Mouse (Mus musculus) adrenal gland, postnatal 36 days (tissue): ENCODE results near the gene Gga1. TPM values are rescaled to one million over a fixed set of nuclear protein-coding genes. Genes with fewer than 3 reads are reported as not detected.

Experiments used
- DNase-seq, 2 experiments: peaks; one replicate each; pipeline ENCODE4 v3.0.0; 2021; ENCODE audit warnings: mixed read lengths in 1 of 2
- microRNA-seq: library from miRNA; unstranded; fragments of <30 nt; microRNA quantifications from one replicate; pipeline ENCODE4 v1.2.0, GENCODE M21; 2021
- total RNA-seq, 2 experiments: library from RNA; stranded (reverse); gene quantifications; 2 replicates each; pipeline ENCODE4 v1.2.3; 2021

The Gga1 gene
- total RNA-seq, 2 experiments from 2014 or later, result 56.0 to 57.3 TPM

DNA sequence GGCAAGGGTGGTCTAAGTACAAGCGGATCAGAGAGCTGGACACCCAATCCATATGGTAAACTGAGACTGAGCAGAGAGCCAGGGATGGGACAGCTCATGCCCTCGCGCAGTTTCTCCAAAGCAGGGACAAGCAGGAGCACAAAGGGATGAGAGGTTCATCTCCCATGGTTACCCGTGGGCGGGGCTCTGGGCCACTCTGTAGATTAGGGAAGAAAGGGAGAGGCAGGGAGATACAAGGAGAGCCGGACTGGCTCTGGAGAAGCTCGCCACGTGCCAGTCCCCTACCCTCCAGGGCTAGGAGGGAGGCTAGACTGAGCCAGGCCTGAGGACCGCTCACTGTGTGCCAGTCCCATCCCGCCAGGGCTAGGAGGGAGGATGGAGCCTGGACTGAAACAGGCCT, 60.3 kb downstream of the Gga1 start:
- no peak for DNase-seq

DNA sequence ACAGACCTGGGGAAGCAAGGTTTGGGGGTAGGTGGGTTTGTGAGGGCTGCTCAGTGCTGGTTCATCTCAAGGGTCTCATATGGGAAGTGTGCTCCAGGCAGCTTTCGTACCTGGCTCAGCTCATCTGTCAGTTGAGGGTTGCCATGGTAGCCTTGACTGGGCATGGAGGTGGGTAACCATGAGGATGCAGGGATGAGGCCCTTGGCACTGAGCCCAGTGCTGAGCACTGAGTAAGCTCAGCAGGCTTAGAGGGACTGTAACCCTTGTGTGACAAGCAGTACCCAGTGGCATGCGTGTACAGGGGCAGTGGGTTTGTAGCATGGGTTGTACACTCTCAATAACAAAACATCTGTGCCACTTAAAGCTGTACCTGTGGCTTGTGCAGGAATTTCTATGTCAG, 61.0 kb downstream of the Gga1 start:
- peak in 1 of 2 experiments; percentile 18 for DNase-seq

DNA sequence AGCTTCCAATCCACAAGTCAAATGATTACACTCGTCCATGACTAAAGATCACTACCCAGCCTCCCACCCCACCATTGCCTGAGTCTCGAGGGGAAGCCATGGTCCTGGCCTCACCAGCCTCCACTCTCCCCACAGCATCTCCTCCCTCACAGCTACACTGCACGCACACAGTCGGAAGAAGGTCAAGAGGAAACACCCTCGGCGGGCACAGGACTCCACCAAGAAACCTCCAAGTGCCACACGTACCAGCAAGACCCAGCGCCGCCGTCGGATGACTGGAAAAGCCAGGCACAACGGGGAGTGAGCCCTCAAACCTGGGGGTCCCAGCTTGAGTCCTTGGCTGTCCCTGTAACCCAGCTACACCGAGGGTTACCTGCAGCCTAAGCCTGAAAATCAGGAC, 63.3 kb downstream of the Gga1 start:
- no peak for DNase-seq

DNA sequence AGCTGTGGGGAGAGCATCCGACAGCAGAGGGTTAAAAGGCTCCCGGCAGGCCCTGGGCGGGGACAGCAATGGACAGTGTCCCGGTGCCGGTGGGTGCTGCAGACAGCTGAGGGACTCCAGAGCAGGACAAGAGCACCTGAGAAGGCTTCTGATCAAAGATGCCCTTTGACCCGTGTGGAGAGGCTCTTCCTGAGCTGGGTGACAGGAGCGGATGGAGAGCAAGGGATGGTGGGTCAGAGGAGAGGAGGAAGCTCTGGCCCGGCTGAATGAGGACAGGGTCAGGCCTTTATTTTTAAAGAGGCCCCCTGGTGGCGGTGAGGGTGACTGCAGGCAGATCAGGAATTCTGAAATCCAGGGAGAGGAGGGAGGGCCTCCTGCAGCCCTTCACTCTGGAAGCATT, 65.7 kb downstream of the Gga1 start:
- peak; percentile 86 to 90 for DNase-seq

Small RNA genes within 50 kb of the gene (microRNA-seq; reads per million reads assigned to microRNA genes)
- gene Mir6955, result not detected

Other genes starting within 250 kb of the Gga1 start
- 1 to 10 TPM; 2.7 to 3.0 TPM for gene Elfn2, start 158.4 kb upstream of the Gga1 start, total RNA-seq
- gene Mfng, start 103.7 kb upstream of the Gga1 start, total RNA-seq, result 10 to 100 TPM; 12.3 to 16.7 TPM
- gene Card10, start 74.1 kb upstream of the Gga1 start, total RNA-seq, result 1 to 10 TPM; 5.9 to 9.8 TPM
- 10 to 100 TPM; 36.8 to 52.6 TPM for gene Cdc42ep1, start 34.6 kb upstream of the Gga1 start, total RNA-seq
- under 1 TPM; 0.53 to 0.56 TPM for gene Lgals2, start 21.7 kb upstream of the Gga1 start, total RNA-seq
- not detected for gene Gm49510, start 22.5 kb downstream of the Gga1 start, total RNA-seq
- gene Sh3bp1, start 22.6 kb downstream of the Gga1 start, total RNA-seq, result 1 to 10 TPM; 7.2 to 8.5 TPM
- gene Pdxp, start 36.7 kb downstream of the Gga1 start, total RNA-seq, result 1 to 10 TPM; 3.3 to 3.7 TPM
- 100 to 1,000 TPM; 303 to 486 TPM for gene Lgals1, start 49.5 kb downstream of the Gga1 start, total RNA-seq
- gene Nol12, start 57.7 kb downstream of the Gga1 start, total RNA-seq, result 10 to 100 TPM; 41.5 to 47.4 TPM
- gene Triobp, start 70.5 kb downstream of the Gga1 start, total RNA-seq, result 100 to 1,000 TPM; 111 to 142 TPM
- gene H1f0, start 151.3 kb downstream of the Gga1 start, total RNA-seq, result 100 to 1,000 TPM; 127 to 173 TPM
- gene Galr3, start 164.7 kb downstream of the Gga1 start, total RNA-seq, result under 1 TPM; 0.30 to 0.36 TPM
- gene Ankrd54, start 185.7 kb downstream of the Gga1 start, total RNA-seq, result 10 to 100 TPM; 18.9 to 27.0 TPM
- gene Eif3l, start 198.0 kb downstream of the Gga1 start, total RNA-seq, result 100 to 1,000 TPM; 140 to 156 TPM
- gene Micall1, start 231.7 kb downstream of the Gga1 start, total RNA-seq, result 10 to 100 TPM; 41.3 to 51.4 TPM